Mouse (Mus musculus) central nervous system, embryonic 11.5 days (tissue): ENCODE measurements around the gene Slc12a1. TPM values are rescaled to one million over a fixed set of nuclear protein-coding genes. Genes with fewer than 3 reads are reported as not detected.

Source experiments
- polyA plus RNA-seq: library from polyadenylated mRNA; depleted of rRNA; stranded (reverse); fragments of >200 nt; gene quantifications from 2 replicates; pipeline ENCODE4 v1.2.3, GENCODE M21; 2012; rRNA removed

Slc12a1 gene
- polyA plus RNA-seq = 0.07 TPM in 1 of 2 replicates, not detected in the other

GRCm38 (mm10) chr2:125152388-125152787 lies at the start of gene Slc12a1:
Gene Slc12a1, plus strand, starts transcription at chr2:125152505.

GRCm38 (mm10) chr2:125123477-125123852 lies 28.8 kb upstream of the Slc12a1 start, which contains the start of gene Myef2:
Gene Myef2, minus strand, starts transcription at chr2:125123661.

GRCm38 (mm10) chr2:125135903-125136811 lies 16.1 kb upstream of the Slc12a1 start, which contains the start of gene Ctxn2:
Gene Ctxn2, plus strand, starts transcription at chr2:125136692.

GRCm38 (mm10) chr2:125247108-125247961 lies 95.0 kb downstream of the Slc12a1 start, which contains the start of gene Dut:
Gene Dut, plus strand, starts transcription at chr2:125247190.

Other genes with a start within 250 kb of the Slc12a1 start
- gene Slc24a5, start 84.4 kb upstream of the Slc12a1 start, polyA plus RNA-seq = 0.59 and 3.6 TPM in 2 replicates
- gene Myef2, start 28.8 kb upstream of the Slc12a1 start, polyA plus RNA-seq = 195 and 254 TPM in 2 replicates
- 0.07 and 0.16 TPM in 2 replicates for gene Ctxn2, start 15.8 kb upstream of the Slc12a1 start, polyA plus RNA-seq
- gene Dut, start 94.7 kb downstream of the Slc12a1 start, polyA plus RNA-seq = 143 and 272 TPM in 2 replicates